Mouse (Mus musculus) limb, embryonic 12.5 days (tissue): ENCODE measurements around the gene Cdc20. TPM values are rescaled to one million over a fixed set of nuclear protein-coding genes. Genes with fewer than 3 reads are reported as not detected.

Experiments used
- ATAC-seq: fragments of 200-750 bp; cut with Nextera tagmentation; 2 replicates; pipeline ENCODE4 v1.8.0; 2017; ENCODE audit warnings: low read depth, moderate TSS enrichment; ENCODE audit not compliant: insufficient number of reproducible peaks, insufficient read depth, low FRiP score, low TSS enrichment
- H3K27ac ChIP-seq: fragments of 300-500 bp; sonication (generic); 2 replicates; pipeline ENCODE4 v1.5.1; 2016; ENCODE audit warnings: mild to moderate bottlenecking, moderate library complexity
- H3K27me3 ChIP-seq: fragments of 300-500 bp; sonication (generic); 2 replicates; pipeline ENCODE4 v1.6.1; 2016; ENCODE audit warnings: mild to moderate bottlenecking, moderate library complexity
- H3K36me3 ChIP-seq: fragments of 300-500 bp; sonication (generic); 2 replicates; pipeline ENCODE4 v1.6.1; 2016; ENCODE audit warnings: mild to moderate bottlenecking, moderate library complexity
- H3K4me1 ChIP-seq: fragments of 300-500 bp; sonication (generic); replicated peaks from 2 replicates; pipeline ENCODE4 v1.6.1; 2016
- H3K4me2 ChIP-seq: fragments of 300-500 bp; sonication (generic); 2 replicates; pipeline ENCODE4 v1.6.1; 2016; ENCODE audit warnings: mild to moderate bottlenecking, moderate library complexity
- H3K4me3 ChIP-seq: fragments of 300-500 bp; sonication (generic); replicated peaks from 2 replicates; pipeline ENCODE4 v1.5.1; 2016; ENCODE audit warnings: mild to moderate bottlenecking
- H3K9ac ChIP-seq: fragments of 300-500 bp; sonication (generic); replicated peaks from 2 replicates; pipeline ENCODE4 v1.6.1; 2016; ENCODE audit warnings: mild to moderate bottlenecking, moderate library complexity
- H3K9me3 ChIP-seq: fragments of 300-500 bp; sonication (generic); 2 replicates; pipeline ENCODE4 v1.6.1; 2016; ENCODE audit warnings: mild to moderate bottlenecking, moderate library complexity
- WGBS: fragments of 180-500 bp; shearing (Covaris S2); methylation state at CpG from one replicate; pipeline ENCODE4 v1.1.7; 2016; 5-methylcytosine and 5-hydroxymethylcytosine counted together
- polyA plus RNA-seq: library from polyadenylated mRNA; unstranded; fragments of >200 nt; fragmentation: Nextera tagmentation; extraction: Ambion mirVana; gene quantifications from 2 replicates; pipeline ENCODE4 v1.2.1, GENCODE M21; 2016

Cdc20 gene
- polyA plus RNA-seq, 1 experiment from 2014 or later, result 296 TPM

DNA sequence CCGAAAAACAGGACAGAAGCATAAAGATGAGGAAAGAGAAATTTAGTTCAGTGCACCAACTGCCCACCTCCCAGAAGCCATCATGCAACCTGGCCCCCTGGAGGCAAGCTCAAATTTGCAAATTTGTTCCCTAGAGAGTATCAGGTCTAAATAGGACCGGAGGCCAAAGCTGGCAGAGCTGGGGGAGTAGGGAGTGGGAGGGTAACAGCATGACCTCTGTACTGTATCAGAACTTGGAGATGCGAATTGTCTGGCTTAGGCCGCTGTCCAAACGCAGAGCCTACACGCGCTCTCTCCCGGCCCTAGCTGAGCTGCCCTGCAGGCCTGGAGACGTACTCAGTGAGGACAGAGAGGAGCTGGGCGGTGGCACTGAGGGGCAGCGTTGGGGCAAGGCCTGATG lies 47.0 kb downstream of the Cdc20 start:
- H3K9me3 ChIP-seq, result no peaks in the 10 kb centered on the region

DNA sequence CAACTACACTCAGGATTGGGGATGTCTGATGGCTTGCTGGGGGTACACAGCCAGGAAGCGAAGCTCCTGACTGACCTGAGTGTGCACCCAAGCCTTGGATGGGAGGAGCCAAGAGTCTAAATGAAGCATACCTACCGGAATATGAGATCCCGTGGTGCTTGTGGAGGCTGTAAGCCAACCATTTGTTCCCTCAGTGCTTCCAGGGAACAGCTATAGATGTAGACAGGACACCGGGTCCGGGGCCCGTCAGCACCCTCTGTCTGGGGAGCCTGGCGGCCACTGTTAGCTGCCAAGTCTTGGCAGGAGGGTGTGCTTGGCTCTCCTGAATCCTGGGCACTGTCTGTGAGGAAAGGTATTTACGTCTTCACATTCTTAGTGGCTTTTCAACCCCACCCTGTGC lies 49.8 kb downstream of the Cdc20 start:
- no peak for ATAC-seq
- no peaks in the 10 kb centered on the region for H3K4me1 ChIP-seq
- H3K4me2 ChIP-seq, result no peak overlapping the region
- no peaks in the 10 kb centered on the region for H3K9me3 ChIP-seq
- no peak overlapping the region for H3K9ac ChIP-seq
- H3K27me3 ChIP-seq, result no peaks in the 10 kb centered on the region
- H3K4me3 ChIP-seq, result no peak overlapping the region
- H3K36me3 ChIP-seq, result peaks cover 100% of the 10 kb centered on the region
- 95% methylated on average over 8 of the region's 8 CpGs for WGBS
- no peak overlapping the region for H3K27ac ChIP-seq

More for the DNA sequence above, 47.0 kb downstream of the Cdc20 start:
- peaks cover 99% of the 10 kb centered on the region for H3K36me3 ChIP-seq
- no peak overlapping the region for H3K27ac ChIP-seq
- H3K4me2 ChIP-seq, result no peak overlapping the region
- H3K4me1 ChIP-seq, result no peaks in the 10 kb centered on the region
- H3K4me3 ChIP-seq, result no peak overlapping the region
- ATAC-seq, result no peak
- no peaks in the 10 kb centered on the region for H3K27me3 ChIP-seq
- 92% methylated on average over 11 of the region's 11 CpGs for WGBS
- no peak overlapping the region for H3K9ac ChIP-seq

DNA sequence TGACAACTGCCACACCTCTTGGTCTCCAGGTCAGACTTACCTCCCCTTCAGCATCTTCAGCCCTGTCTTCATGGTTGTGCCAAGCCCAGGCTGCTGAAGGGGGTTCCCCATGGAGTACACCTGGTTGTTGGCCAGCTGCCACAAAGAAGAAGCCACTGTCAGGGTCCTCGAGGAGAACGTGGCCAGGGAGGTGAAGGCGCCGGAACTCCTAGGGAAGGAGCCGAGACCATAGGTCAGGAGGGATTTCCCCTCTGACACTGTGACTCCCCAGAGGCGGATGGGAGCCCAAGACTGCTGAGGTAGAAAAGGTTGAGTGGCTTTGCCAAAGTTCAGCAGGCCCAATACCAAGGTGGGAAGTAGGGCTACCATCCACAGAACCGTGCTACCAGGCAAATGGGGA lies 53.9 kb downstream of the Cdc20 start:
- Histone ChIP-seq H3K9ac (no peak overlapping the region), H3K4me1 (no peaks in the 10 kb centered on the region), H3K36me3 (peaks cover 98% of the 10 kb centered on the region), H3K4me3 (no peak overlapping the region), H3K27me3 (no peaks in the 10 kb centered on the region), H3K9me3 (no peaks in the 10 kb centered on the region), H3K27ac (no peak overlapping the region), H3K4me2 (no peak overlapping the region)
- 95% methylated on average over 7 of the region's 7 CpGs for WGBS
- no peak for ATAC-seq

Other genes starting within 250 kb of the Cdc20 start
- gene Ptprf, start 145.9 kb downstream of the Cdc20 start, polyA plus RNA-seq, result 69.6 and 72.2 TPM in 2 replicates
- gene Szt2, start 28.1 kb downstream of the Cdc20 start, polyA plus RNA-seq, result 11.1 and 11.7 TPM in 2 replicates
- 116 and 127 TPM in 2 replicates for gene Med8, start 28.0 kb downstream of the Cdc20 start, polyA plus RNA-seq
- 37.8 and 44.1 TPM in 2 replicates for gene Elovl1, start 9.3 kb downstream of the Cdc20 start, polyA plus RNA-seq
- gene Mpl, start 20.2 kb upstream of the Cdc20 start, polyA plus RNA-seq, result 0.64 TPM in 2 replicates
- gene Tie1, start 52.7 kb upstream of the Cdc20 start, polyA plus RNA-seq, result 16.6 and 18.4 TPM in 2 replicates
- gene 2610528J11Rik, start 89.6 kb upstream of the Cdc20 start, polyA plus RNA-seq, result 0.73 and 1.6 TPM in 2 replicates
- 0.58 and 1.2 TPM in 2 replicates for gene Tmem125, start 106.7 kb upstream of the Cdc20 start, polyA plus RNA-seq
- 0.23 and 0.45 TPM in 2 replicates for gene Cfap57, start 183.4 kb upstream of the Cdc20 start, polyA plus RNA-seq
- gene Ebna1bp2, start 183.4 kb upstream of the Cdc20 start, polyA plus RNA-seq, result 158 and 159 TPM in 2 replicates
- gene Olfr62, start 221.6 kb upstream of the Cdc20 start, polyA plus RNA-seq, result not detected in 2 replicates